Mouse (Mus musculus) yolk sac, embryonic 10.5 days (tissue): ENCODE data around the gene Pde4d.
A peak's percentile ranks its signal among the peaks of the same experiment; 100 is the strongest.

Experiments used
- DNase-seq: peaks from one replicate; pipeline ENCODE4 v3.0.0-alpha.2; 2017; ENCODE audit warnings: low spot score

The Pde4d gene

GRCm38 (mm10) chr13:109627265-109627664, 1177.5 kb downstream of the Pde4d start:
- DNase-seq = no peak

- no peak for DNase-seq
Measured at GRCm38 (mm10) chr13:109628606-109629005, 1178.9 kb downstream of the Pde4d start.

- DNase-seq = no peak
Measured at GRCm38 (mm10) chr13:109629216-109629615, 1179.5 kb downstream of the Pde4d start.

- no peak for DNase-seq
Measured at GRCm38 (mm10) chr13:109631399-109632026, 1181.8 kb downstream of the Pde4d start.

GRCm38 (mm10) chr13:109632387-109633036, 1182.8 kb downstream of the Pde4d start:
- no peak for DNase-seq

- no peak for DNase-seq
Measured at GRCm38 (mm10) chr13:109633037-109633418, 1183.3 kb downstream of the Pde4d start.

GRCm38 (mm10) chr13:109635901-109636520, 1186.3 kb downstream of the Pde4d start:
- peak; percentile 70 for DNase-seq

- DNase-seq = no peak
Measured at GRCm38 (mm10) chr13:109638273-109638672, 1188.5 kb downstream of the Pde4d start.

GRCm38 (mm10) chr13:109639286-109639685, 1189.5 kb downstream of the Pde4d start:
- no peak for DNase-seq

- DNase-seq = no peak
Measured at GRCm38 (mm10) chr13:109641562-109641961, 1191.8 kb downstream of the Pde4d start.

GRCm38 (mm10) chr13:109643419-109643818, 1193.7 kb downstream of the Pde4d start:
- no peak for DNase-seq

GRCm38 (mm10) chr13:109644086-109644485, 1194.3 kb downstream of the Pde4d start:
- DNase-seq = no peak

GRCm38 (mm10) chr13:109645284-109645909, 1195.6 kb downstream of the Pde4d start:
- DNase-seq = no peak

GRCm38 (mm10) chr13:109645910-109646284, 1196.1 kb downstream of the Pde4d start:
- DNase-seq = no peak

- no peak for DNase-seq
Measured at GRCm38 (mm10) chr13:109646597-109647232, 1197.0 kb downstream of the Pde4d start.

GRCm38 (mm10) chr13:109647479-109648199, 1197.9 kb downstream of the Pde4d start:
- no peak for DNase-seq

GRCm38 (mm10) chr13:109648311-109648710, 1198.6 kb downstream of the Pde4d start:
- no peak for DNase-seq

GRCm38 (mm10) chr13:109651790-109652605, 1202.2 kb downstream of the Pde4d start:
- no peak for DNase-seq

GRCm38 (mm10) chr13:109652631-109653030, 1202.9 kb downstream of the Pde4d start:
- DNase-seq = no peak

- no peak for DNase-seq
Measured at GRCm38 (mm10) chr13:109655390-109655789, 1205.6 kb downstream of the Pde4d start.

- DNase-seq = no peak
Measured at GRCm38 (mm10) chr13:109659103-109659502, 1209.4 kb downstream of the Pde4d start.
